Mouse (Mus musculus): ENCODE data around the gene Otogl.

DNA sequence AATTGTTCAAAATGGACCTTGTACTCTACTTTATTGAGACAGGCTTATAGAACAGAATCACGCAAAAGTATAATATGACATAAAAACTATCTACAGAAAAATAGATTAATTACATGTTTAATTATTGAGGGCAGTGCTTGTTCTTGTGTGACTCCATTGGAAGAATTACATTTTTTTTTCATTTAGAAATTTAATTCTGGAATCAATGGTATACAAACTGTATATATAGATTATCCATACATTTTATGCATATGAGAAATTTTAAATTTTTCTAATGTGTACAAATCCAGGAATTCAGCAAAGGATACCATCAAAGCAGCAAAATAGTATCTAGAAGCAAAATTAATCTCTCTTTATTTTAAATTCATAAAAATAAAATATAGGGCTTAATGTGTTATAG, 67.0 kb downstream of the Otogl start:
- TF ChIP-seq CTCF (IDR thresholded peaks at IDR 0.05; ENCODE audit: extremely low read depth, insufficient read depth, low read length): no peak
- TF ChIP-seq POLR2A (IDR thresholded peaks at IDR 0.05; ENCODE audit: extremely low read depth, insufficient read depth, low read length): no peak

Data from cortical plate, adult 2 months (tissue).